Mouse (Mus musculus) C2C12 (cell line): Measurements from ENCODE around the gene Mblac2.

Experiments used
- CTCF ChIP-seq: IDR thresholded peaks from one replicate; pipeline ENCODE4 v1.5.1; 2011; ENCODE audit not compliant: control insufficient read depth, insufficient read depth, insufficient read length
- MAX ChIP-seq: IDR thresholded peaks from one replicate; pipeline ENCODE4 v1.6.1; 2011; ENCODE audit warnings: mild to moderate bottlenecking, control low read depth
- MYOG ChIP-seq: IDR thresholded peaks from one replicate; pipeline ENCODE4 v1.6.1; 2011; ENCODE audit not compliant: control insufficient read depth, insufficient read length; ENCODE audit errors: extremely low read depth

DNA sequence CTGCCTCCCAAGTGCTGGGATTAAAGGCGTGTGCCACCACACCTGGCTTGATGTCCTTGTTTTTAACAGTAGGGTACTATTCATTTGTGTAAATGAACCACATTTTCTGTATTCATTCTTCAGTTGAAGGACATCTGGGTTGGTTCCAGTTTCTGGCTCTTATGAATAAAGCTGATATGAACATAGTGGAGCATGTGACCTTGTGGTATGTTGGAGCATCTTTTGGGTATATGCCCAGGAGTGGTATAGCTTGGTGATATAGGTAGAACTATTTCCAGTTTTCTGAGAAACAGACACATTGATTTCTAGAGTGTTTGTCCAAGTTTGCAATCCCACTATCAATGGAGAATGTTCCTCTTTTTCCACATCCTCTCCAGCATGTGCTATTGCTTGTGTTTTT is 2.8 kb downstream of the Mblac2 start:
- TF ChIP-seq MYOG (no peak), MAX (no peak), CTCF (no peak)
